Mouse (Mus musculus) CD8-positive naive resting alpha-beta T cell, adult 57 days (primary cell): ENCODE results near the gene Mkln1. TPM values are rescaled to one million over a fixed set of nuclear protein-coding genes. Genes with fewer than 3 reads are reported as not detected.

ENCODE experiments used
- total RNA-seq: library from RNA; stranded (reverse); gene quantifications from one replicate; pipeline ENCODE4 v1.2.4, GENCODE M21; 2023

Gene Mkln1
- total RNA-seq, result 126 TPM

GRCm38 (mm10) chr6:31398431-31399205 is at the start of gene Mkln1:
TSS of gene Mkln1 (plus strand) at chr6:31398735.

GRCm38 (mm10) chr6:31563235-31564181 is 165.0 kb downstream of the Mkln1 start, which contains the start of gene Podxl:
TSS of gene Podxl (minus strand) at chr6:31563981.

Other genes with a start within 250 kb of the Mkln1 start
- not detected for gene Podxl, start 165.2 kb downstream of the Mkln1 start, total RNA-seq